Mouse (Mus musculus) liver, adult 2 months (tissue): ENCODE measurements at regions not wholly inside any gene's neighbourhood (a gene's known extent, or its start where the extent isn't known, plus 50 kb on each side); places are given as distances from the start of the nearest gene placed in this dataset.

Experiments used
- DNase-seq: peaks from one replicate; pipeline ENCODE4 v3.0.0-alpha.2; 2011; ENCODE audit warnings: low read depth, low spot score; ENCODE audit errors: extremely low read depth
- H3K27ac ChIP-seq: fragments of 200-500 bp; replicated peaks from 2 replicates; pipeline ENCODE4 v1.5.1; 2012; ENCODE audit warnings: low read depth, mild to moderate bottlenecking, control low read depth, inconsistent platforms, low read length; ENCODE audit not compliant: insufficient read depth
- H3K27me3 ChIP-seq: fragments of 200-500 bp; 2 replicates; pipeline ENCODE4 v1.6.1; 2012; ENCODE audit warnings: mild to moderate bottlenecking, moderate library complexity, low read length, inconsistent platforms; ENCODE audit not compliant: control insufficient read depth, insufficient read depth
- H3K36me3 ChIP-seq: fragments of 200-500 bp; 2 replicates; pipeline ENCODE4 v1.6.1; 2012; ENCODE audit warnings: low read length, inconsistent platforms; ENCODE audit not compliant: control insufficient read depth, insufficient read depth
- H3K4me1 ChIP-seq: fragments of 200-500 bp; 2 replicates; pipeline ENCODE4 v1.6.1; 2011; ENCODE audit warnings: low read length; ENCODE audit not compliant: control insufficient read depth, insufficient read depth
- H3K4me3 ChIP-seq: fragments of 200-500 bp; 2 replicates; pipeline ENCODE4 v1.5.1; 2011; ENCODE audit warnings: low read depth, mild to moderate bottlenecking, control low read depth, low read length, moderate library complexity; ENCODE audit not compliant: insufficient read depth
- H3K79me2 ChIP-seq: fragments of 200-500 bp; 2 replicates; pipeline ENCODE4 v1.6.1; 2012; ENCODE audit warnings: inconsistent platforms, mild to moderate bottlenecking, low read length, moderate library complexity; ENCODE audit not compliant: control insufficient read depth, insufficient read depth
- H3K9ac ChIP-seq: fragments of 200-500 bp; 2 replicates; pipeline ENCODE4 v1.6.1; 2012; ENCODE audit warnings: low read depth, mild to moderate bottlenecking, control low read depth, inconsistent platforms, low read length
- CTCF ChIP-seq: fragments of 200-500 bp; IDR thresholded peaks from 2 replicates; pipeline ENCODE4 v1.5.1; 2011; ENCODE audit warnings: low read depth, low read length, control low read depth
- POLR2A ChIP-seq: fragments of 200-500 bp; IDR thresholded peaks from 2 replicates; pipeline ENCODE4 v1.6.1; 2011; ENCODE audit warnings: low read length, control low read depth; ENCODE audit not compliant: insufficient read depth; ENCODE audit errors: extremely low read depth
- whole genome bisulfite sequencing: fragments of 180-500 bp; shearing (Covaris S2); methylation state at CpG from one replicate; pipeline ENCODE4 v1.1.7; 2018; 5-methylcytosine and 5-hydroxymethylcytosine counted together

- no peaks in the 10 kb centered on the region for H3K27me3 ChIP-seq
- H3K4me1 ChIP-seq = no peaks in the 10 kb centered on the region
- no peak overlapping the region for H3K4me3 ChIP-seq
- H3K27ac ChIP-seq = no peak overlapping the region
- WGBS = 83% methylated on average over 4 of the region's 4 CpGs
- no peaks in the 10 kb centered on the region for H3K79me2 ChIP-seq
- no peak overlapping the region for H3K9ac ChIP-seq
- no peak for TF ChIP-seq POLR2A
- TF ChIP-seq CTCF = no peak
- no peak for DNase-seq
- no peaks in the 10 kb centered on the region for H3K36me3 ChIP-seq
Observed at GRCm38 (mm10) chr15:68471928-68472327, 1971.2 kb upstream of the Lrrc6 start.

DNA sequence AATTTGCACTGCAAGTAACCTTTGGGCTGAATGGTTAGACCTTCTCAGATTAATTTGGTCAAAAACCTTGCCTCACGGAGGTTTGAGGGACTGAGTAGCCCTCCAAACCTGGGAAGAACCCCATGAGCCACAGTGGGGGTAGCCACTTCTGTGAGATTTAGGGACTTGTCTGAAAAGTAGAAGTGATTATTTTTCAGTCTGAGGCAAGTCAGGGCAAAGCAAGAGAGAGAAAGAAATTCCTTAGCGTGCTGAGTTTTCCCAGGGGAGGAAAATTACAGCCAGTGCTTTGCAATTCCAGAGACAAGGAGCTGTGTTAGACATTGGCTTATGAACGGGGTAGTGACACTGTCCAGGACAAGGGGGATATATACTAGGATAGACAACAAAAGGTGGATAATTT lies 1962.1 kb upstream of the Lrrc6 start:
- H3K9ac ChIP-seq = no peak overlapping the region
- no peak for TF ChIP-seq CTCF
- H3K27me3 ChIP-seq = no peaks in the 10 kb centered on the region
- no peak overlapping the region for H3K4me3 ChIP-seq
- no peaks in the 10 kb centered on the region for H3K4me1 ChIP-seq
- H3K27ac ChIP-seq = no peak overlapping the region
- no peak for DNase-seq
- H3K79me2 ChIP-seq = no peaks in the 10 kb centered on the region
- H3K36me3 ChIP-seq = no peaks in the 10 kb centered on the region
- WGBS = 63% methylated on average over 3 of the region's 3 CpGs

- Histone ChIP-seq H3K36me3 (no peaks in the 10 kb centered on the region), H3K27me3 (no peaks in the 10 kb centered on the region), H3K79me2 (no peaks in the 10 kb centered on the region), H3K4me1 (no peaks in the 10 kb centered on the region), H3K4me3 (no peak overlapping the region), H3K9ac (no peak overlapping the region), H3K27ac (no peak overlapping the region)
- 25% methylated on average over 2 of the region's 2 CpGs for WGBS
- no peak for TF ChIP-seq CTCF
- no peak for TF ChIP-seq POLR2A
- DNase-seq = peak; percentile 7
Observed at GRCm38 (mm10) chr15:68457239-68457638, 1956.5 kb upstream of the Lrrc6 start.

DNA sequence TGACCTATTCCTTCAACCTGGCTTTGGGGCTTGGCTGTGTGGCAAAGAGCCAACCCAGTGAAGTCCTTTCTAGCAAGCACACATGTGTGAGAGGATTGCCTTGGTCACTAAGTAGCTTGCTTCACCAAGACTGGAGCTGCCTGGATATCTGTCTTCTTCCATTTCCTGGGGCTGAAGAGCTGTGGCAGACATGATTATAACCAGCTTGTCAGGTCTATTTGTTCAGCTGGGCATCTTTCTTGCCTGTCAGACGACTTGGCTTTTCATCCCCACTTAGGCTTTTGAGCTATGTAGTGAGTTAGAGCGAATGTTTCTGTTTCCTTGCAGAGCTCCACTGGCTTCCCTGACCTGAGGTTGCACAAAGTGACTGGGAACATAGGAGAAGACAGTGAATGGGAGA lies 1951.3 kb upstream of the Lrrc6 start:
- H3K27me3 ChIP-seq = no peaks in the 10 kb centered on the region
- H3K4me3 ChIP-seq = no peak overlapping the region
- no peaks in the 10 kb centered on the region for H3K4me1 ChIP-seq
- no peak overlapping the region for H3K27ac ChIP-seq
- 36% methylated on average over 2 of the region's 2 CpGs for WGBS
- TF ChIP-seq POLR2A (no peak), CTCF (no peak)
- no peaks in the 10 kb centered on the region for H3K79me2 ChIP-seq
- no peak overlapping the region for H3K9ac ChIP-seq
- H3K36me3 ChIP-seq = no peaks in the 10 kb centered on the region
- no peak for DNase-seq

DNA sequence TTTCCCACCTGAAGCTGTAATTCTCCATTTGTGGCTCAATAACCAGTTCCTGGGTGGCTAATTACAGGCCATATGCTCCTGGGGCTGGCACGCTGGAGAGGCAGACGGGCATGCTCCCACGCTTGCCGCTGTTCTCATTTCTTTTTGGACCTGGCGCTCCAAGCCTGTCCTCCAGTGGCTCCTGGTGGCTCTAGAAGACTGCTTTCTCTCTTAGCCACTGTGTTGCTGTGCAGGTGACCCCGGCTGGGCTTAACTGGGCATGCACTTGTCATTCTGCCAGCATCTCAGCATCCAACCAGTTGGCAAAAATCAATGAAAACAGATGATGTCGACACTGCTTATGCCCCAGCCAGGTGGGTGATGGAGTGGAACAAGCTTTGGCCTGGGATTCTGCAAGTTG lies 1944.6 kb upstream of the Lrrc6 start:
- H3K4me3 ChIP-seq = no peak overlapping the region
- no peaks in the 10 kb centered on the region for H3K4me1 ChIP-seq
- 83% methylated on average over 7 of the region's 7 CpGs for WGBS
- no peak overlapping the region for H3K9ac ChIP-seq
- H3K79me2 ChIP-seq = no peaks in the 10 kb centered on the region
- H3K27ac ChIP-seq = no peak overlapping the region
- DNase-seq = no peak
- no peaks in the 10 kb centered on the region for H3K36me3 ChIP-seq
- no peak for TF ChIP-seq CTCF
- TF ChIP-seq POLR2A = no peak
- no peaks in the 10 kb centered on the region for H3K27me3 ChIP-seq

- Histone ChIP-seq H3K79me2 (no peaks in the 10 kb centered on the region), H3K4me1 (no peaks in the 10 kb centered on the region), H3K9ac (no peak overlapping the region), H3K36me3 (no peaks in the 10 kb centered on the region), H3K4me3 (no peak overlapping the region), H3K27ac (no peak overlapping the region), H3K27me3 (no peaks in the 10 kb centered on the region)
- WGBS = 68% methylated on average over 9 of the region's 9 CpGs
- no peak for TF ChIP-seq POLR2A
- no peak for TF ChIP-seq CTCF
- no peak for DNase-seq
Observed at GRCm38 (mm10) chr15:68440636-68441035, 1939.9 kb upstream of the Lrrc6 start.
